Mouse (Mus musculus): ENCODE measurements at regions not wholly inside any gene's neighbourhood (a gene's known extent, or its start where the extent isn't known, plus 50 kb on each side); places are given as distances from the start of the nearest gene placed in this dataset.

GRCm38 (mm10) chr10:44945205-44945725 lies 121.7 kb upstream of the Prep start:
- DNase-seq (ENCODE audit: low spot score) = no peak

- DNase-seq (ENCODE audit: low spot score) = no peak
These were observed 127.6 kb upstream of the Prep start for GRCm38 (mm10) chr10:44939403-44939802.

GRCm38 (mm10) chr10:44936976-44937500 lies 130.0 kb upstream of the Prep start:
- DNase-seq (ENCODE audit: low spot score) = no peak

GRCm38 (mm10) chr10:44930796-44931195 lies 136.2 kb upstream of the Prep start:
- DNase-seq (ENCODE audit: low spot score) = no peak

GRCm38 (mm10) chr10:44913751-44914388 lies 153.1 kb upstream of the Prep start:
- no peak for DNase-seq (ENCODE audit: low spot score)

- no peak for DNase-seq (ENCODE audit: low spot score)
These were observed 162.5 kb upstream of the Prep start for GRCm38 (mm10) chr10:44904520-44904919.

GRCm38 (mm10) chr10:44901203-44901602 lies 165.8 kb upstream of the Prep start:
- DNase-seq (ENCODE audit: low spot score) = no peak

GRCm38 (mm10) chr10:44892124-44892523 lies 174.9 kb upstream of the Prep start:
- no peak for DNase-seq (ENCODE audit: low spot score)

- DNase-seq (ENCODE audit: low spot score) = no peak
These were observed 179.8 kb upstream of the Prep start for GRCm38 (mm10) chr10:44887081-44887683.

GRCm38 (mm10) chr10:44881967-44882366 lies 185.0 kb upstream of the Prep start:
- no peak for DNase-seq (ENCODE audit: low spot score)

- no peak for DNase-seq (ENCODE audit: low spot score)
These were observed 189.8 kb upstream of the Prep start for GRCm38 (mm10) chr10:44877076-44877663.

- DNase-seq (ENCODE audit: low spot score) = no peak
These were observed 193.2 kb upstream of the Prep start for GRCm38 (mm10) chr10:44873642-44874285.

GRCm38 (mm10) chr10:44864191-44864747 lies 202.7 kb upstream of the Prep start:
- no peak for DNase-seq (ENCODE audit: low spot score)

- no peak for DNase-seq (ENCODE audit: low spot score)
These were observed 204.7 kb upstream of the Prep start for GRCm38 (mm10) chr10:44862360-44862674.

GRCm38 (mm10) chr10:44861671-44862359 lies 205.2 kb upstream of the Prep start:
- no peak for DNase-seq (ENCODE audit: low spot score)

- no peak for DNase-seq (ENCODE audit: low spot score)
These were observed 209.6 kb upstream of the Prep start for GRCm38 (mm10) chr10:44857444-44857843.

GRCm38 (mm10) chr10:44854109-44854508 lies 212.9 kb upstream of the Prep start:
- no peak for DNase-seq (ENCODE audit: low spot score)

- DNase-seq (ENCODE audit: low spot score) = no peak
These were observed 218.0 kb upstream of the Prep start for GRCm38 (mm10) chr10:44849016-44849415.

- no peak for DNase-seq (ENCODE audit: low spot score)
These were observed 220.2 kb upstream of the Prep start for GRCm38 (mm10) chr10:44846765-44847164.

- DNase-seq (ENCODE audit: low spot score) = no peak
These were observed 220.9 kb upstream of the Prep start for GRCm38 (mm10) chr10:44846149-44846548.

GRCm38 (mm10) chr10:44840449-44840848 lies 226.6 kb upstream of the Prep start:
- no peak for DNase-seq (ENCODE audit: low spot score)

- DNase-seq (ENCODE audit: low spot score) = no peak
These were observed 234.5 kb upstream of the Prep start for GRCm38 (mm10) chr10:44832455-44832854.

All from ovary, postnatal 14 days (tissue).